Mouse (Mus musculus) MEL (cell line): Measurements from ENCODE around the gene Gpn2.

ENCODE experiments used
- TAL1 ChIP-seq: IDR thresholded peaks from 2 replicates; pipeline ENCODE4 v1.6.1; 2012; ENCODE audit warnings: mild to moderate bottlenecking, inconsistent platforms, low read length, moderate library complexity, mixed read lengths
- TBP ChIP-seq: IDR thresholded peaks from 2 replicates; pipeline ENCODE4 v1.8.0; 2011; ENCODE audit warnings: low read depth, low read length, improper control_type of control experiment

- no peak for TF ChIP-seq TAL1
- no peak for TF ChIP-seq TBP
These were observed 28.9 kb downstream of the Gpn2 start for GRCm38 (mm10) chr4:133613026-133613425.
